Mouse (Mus musculus): ENCODE data around the gene Hs6st3. TPM values are rescaled to one million over a fixed set of nuclear protein-coding genes. Genes with fewer than 3 reads are reported as not detected.

Hs6st3 gene
- total RNA-seq, 2 experiments from 2014 or later: 61.7 to 71.9 TPM

- H3K27ac ChIP-seq: no peak overlapping the region
- intact Hi-C loops (cut with DNase I): no loop called here
- no peak for DNase-seq (ENCODE audit: extremely low spot score in 1 of 2, low spot score in 2 of 2)
- no peak for TF ChIP-seq CTCF (IDR thresholded peaks at IDR 0.05)
- H3K4me3 ChIP-seq: no peak overlapping the region
Measured at GRCm38 (mm10) chr14:119367866-119368425, 229.8 kb downstream of the Hs6st3 start.

DNA sequence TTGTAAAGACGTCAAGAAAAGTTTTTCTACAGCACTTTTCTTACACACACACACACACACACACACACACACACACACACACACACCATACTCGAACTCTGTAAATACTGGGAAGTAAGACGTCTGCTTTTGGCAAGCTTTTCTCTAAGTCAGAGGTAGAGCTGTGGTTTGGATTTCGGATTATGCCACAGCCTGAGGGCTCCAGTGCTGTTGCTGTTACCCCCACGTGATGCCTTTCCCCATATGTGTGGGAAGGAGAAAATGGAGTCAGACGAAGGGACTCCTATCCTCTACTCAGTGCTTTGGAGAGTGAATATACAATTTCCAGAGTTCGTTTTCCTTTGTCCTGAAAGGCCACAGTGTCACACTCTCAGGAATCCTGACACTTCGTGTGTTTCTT is 231.1 kb downstream of the Hs6st3 start:
- H3K27ac ChIP-seq: no peak overlapping the region
- no peak for TF ChIP-seq CTCF (IDR thresholded peaks at IDR 0.05)
- intact Hi-C loops (cut with DNase I): no loop called here
- H3K4me3 ChIP-seq: no peak overlapping the region
- no peak for DNase-seq (ENCODE audit: extremely low spot score in 1 of 2, low spot score in 2 of 2)

- H3K4me3 ChIP-seq: no peak overlapping the region
- intact Hi-C loops (cut with DNase I): no loop called here
- no peak for DNase-seq (ENCODE audit: extremely low spot score in 1 of 2, low spot score in 2 of 2)
- no peak for TF ChIP-seq CTCF (IDR thresholded peaks at IDR 0.05)
- no peak overlapping the region for H3K27ac ChIP-seq
Measured at GRCm38 (mm10) chr14:119370013-119370412, 231.9 kb downstream of the Hs6st3 start.

- no peak for DNase-seq (ENCODE audit: extremely low spot score in 1 of 2, low spot score in 2 of 2)
- Histone ChIP-seq H3K4me3 (no peak overlapping the region), H3K27ac (no peak overlapping the region)
- no peak for TF ChIP-seq CTCF (IDR thresholded peaks at IDR 0.05)
- intact Hi-C loops (cut with DNase I): no loop called here
Measured at GRCm38 (mm10) chr14:119379303-119379702, 241.2 kb downstream of the Hs6st3 start.

DNA sequence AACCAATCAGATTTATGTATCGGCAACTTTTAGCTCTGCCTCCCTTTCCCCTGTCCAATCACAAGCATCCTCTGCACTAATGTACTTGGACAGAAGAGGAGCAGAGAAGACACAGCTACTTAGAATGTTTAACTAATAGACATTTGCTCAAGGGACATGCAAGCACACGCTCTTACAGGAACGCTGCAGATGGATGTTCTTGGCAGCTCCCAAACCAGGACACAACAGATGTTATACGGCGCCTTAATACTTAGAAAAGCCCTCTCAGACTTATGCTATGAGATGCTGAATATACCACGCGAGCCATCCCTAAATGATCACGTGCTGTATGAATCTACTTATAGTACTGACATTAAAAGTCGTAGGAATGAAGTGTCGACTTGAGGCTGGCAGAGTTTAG is 263.5 kb downstream of the Hs6st3 start:
- no peak overlapping the region for H3K4me3 ChIP-seq
- no peak for TF ChIP-seq CTCF (IDR thresholded peaks at IDR 0.05)
- DNase-seq (ENCODE audit: extremely low spot score in 1 of 2, low spot score in 2 of 2): no peak
- intact Hi-C loops (cut with DNase I): no loop called here
- H3K27ac ChIP-seq: no peak overlapping the region

DNA sequence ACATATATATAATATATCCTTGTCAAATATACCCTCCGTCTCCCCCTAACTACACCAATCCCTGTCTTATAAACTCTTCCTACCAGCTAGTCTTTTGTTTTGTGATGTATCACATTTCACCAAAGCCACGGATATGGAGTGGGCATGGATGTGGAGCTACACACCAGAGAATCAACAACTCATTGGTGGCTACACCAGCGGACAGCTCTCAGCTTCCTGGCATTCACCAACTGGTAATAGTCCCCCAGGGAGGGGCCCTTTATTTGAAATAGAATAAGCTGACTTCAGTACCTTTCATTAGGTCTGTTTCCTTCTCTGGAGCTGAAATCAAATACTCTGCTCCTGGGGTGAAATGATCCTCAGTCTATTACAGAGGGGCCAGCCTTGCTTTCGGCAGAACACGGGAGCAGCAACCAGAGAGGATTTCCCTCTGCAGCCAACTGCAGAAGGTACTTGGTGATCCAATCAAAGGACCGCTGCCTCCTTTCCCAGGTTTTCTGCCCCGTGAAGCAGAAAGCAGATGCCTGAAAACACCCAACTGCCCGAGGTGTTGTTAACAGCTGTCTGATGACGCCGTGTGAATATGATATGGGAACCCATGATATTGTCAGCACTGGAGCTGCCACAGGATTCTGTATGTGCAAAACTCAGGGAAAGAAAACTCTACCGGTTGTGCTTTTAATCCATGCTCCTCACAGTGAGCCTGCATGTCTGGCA is 271.4 kb downstream of the Hs6st3 start:
- DNase-seq (ENCODE audit: extremely low spot score in 1 of 2, low spot score in 2 of 2): no peak
- H3K27ac ChIP-seq: no peak overlapping the region
- no peak for TF ChIP-seq CTCF (IDR thresholded peaks at IDR 0.05)
- intact Hi-C loops (cut with DNase I): no loop called here
- H3K4me3 ChIP-seq: no peak overlapping the region

- no peak for DNase-seq (ENCODE audit: extremely low spot score in 1 of 2, low spot score in 2 of 2)
- TF ChIP-seq CTCF (IDR thresholded peaks at IDR 0.05): no peak
- Histone ChIP-seq H3K4me3 (no peak overlapping the region), H3K27ac (no peak overlapping the region)
- intact Hi-C loops (cut with DNase I): no loop called here
Measured at GRCm38 (mm10) chr14:119422894-119423293, 284.8 kb downstream of the Hs6st3 start.

DNA sequence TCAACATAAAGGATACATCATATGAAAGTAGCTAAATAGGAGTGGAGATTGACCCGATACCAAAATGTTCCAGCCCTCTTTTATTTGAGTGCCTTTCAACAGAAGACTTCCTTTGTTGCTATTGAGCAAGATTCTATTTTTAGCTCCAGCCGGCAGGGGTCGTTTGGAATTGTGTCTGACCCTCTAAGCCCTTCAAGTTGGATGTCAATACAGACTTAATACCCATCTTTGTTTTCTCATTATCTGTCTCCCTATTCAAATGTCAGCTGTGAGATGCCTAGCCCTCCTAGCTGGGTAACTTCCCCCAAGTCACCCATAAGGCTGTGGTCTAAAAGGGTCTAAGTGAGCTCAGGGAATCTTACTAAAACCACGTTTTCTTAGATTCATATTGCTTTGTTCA is 312.3 kb downstream of the Hs6st3 start:
- intact Hi-C loops (cut with DNase I): no loop called here
- no peak for TF ChIP-seq CTCF (IDR thresholded peaks at IDR 0.05)
- DNase-seq (ENCODE audit: extremely low spot score in 1 of 2, low spot score in 2 of 2): no peak
- Histone ChIP-seq H3K27ac (no peak overlapping the region), H3K4me3 (no peak overlapping the region)

DNA sequence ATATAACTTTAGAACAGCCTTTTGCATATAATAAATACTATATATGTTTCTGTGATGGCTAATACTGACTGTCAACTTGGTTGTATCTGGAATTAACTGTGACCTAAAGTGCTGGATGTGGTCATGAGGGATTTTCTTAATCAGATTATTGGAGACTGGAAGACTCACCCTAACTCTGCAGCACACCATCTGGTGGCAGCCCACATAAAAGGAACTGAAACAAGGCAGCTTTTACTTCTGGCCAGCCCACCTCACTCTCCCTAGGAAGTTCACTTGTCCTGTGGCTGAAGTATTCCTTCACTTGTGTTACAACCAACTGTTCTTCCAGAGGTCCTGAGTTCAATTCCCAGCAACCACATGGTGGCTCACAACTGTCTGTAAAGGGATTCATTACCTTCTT is 313.5 kb downstream of the Hs6st3 start:
- TF ChIP-seq CTCF (IDR thresholded peaks at IDR 0.05): no peak
- DNase-seq (ENCODE audit: extremely low spot score in 1 of 2, low spot score in 2 of 2): no peak
- intact Hi-C loops (cut with DNase I): no loop called here

DNA sequence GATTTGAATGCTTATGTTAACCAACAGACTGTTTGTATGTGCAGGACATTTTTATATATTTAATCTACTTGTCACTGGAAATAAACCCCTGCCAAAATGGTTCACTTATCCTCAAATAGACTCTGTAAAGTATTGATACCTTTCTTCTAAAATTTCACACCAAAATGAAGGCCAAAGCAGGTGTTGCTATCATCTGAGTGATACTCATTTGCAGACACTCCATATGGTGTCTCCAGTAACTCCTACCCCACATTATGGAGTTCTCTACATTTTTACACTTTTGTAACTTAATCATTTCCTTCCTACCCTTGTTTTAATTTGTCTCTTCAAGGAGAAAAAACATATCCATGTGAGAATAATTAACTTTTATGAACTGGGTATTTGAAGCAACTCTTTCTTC is 314.2 kb downstream of the Hs6st3 start:
- no peak overlapping the region for H3K27ac ChIP-seq
- intact Hi-C loops (cut with DNase I): no loop called here
- DNase-seq (ENCODE audit: extremely low spot score in 1 of 2, low spot score in 2 of 2): no peak
- no peak overlapping the region for H3K4me3 ChIP-seq
- no peak for TF ChIP-seq CTCF (IDR thresholded peaks at IDR 0.05)

More for the DNA sequence above, 313.5 kb downstream of the Hs6st3 start:
- no peak overlapping the region for H3K4me3 ChIP-seq
- no peak overlapping the region for H3K27ac ChIP-seq

DNA sequence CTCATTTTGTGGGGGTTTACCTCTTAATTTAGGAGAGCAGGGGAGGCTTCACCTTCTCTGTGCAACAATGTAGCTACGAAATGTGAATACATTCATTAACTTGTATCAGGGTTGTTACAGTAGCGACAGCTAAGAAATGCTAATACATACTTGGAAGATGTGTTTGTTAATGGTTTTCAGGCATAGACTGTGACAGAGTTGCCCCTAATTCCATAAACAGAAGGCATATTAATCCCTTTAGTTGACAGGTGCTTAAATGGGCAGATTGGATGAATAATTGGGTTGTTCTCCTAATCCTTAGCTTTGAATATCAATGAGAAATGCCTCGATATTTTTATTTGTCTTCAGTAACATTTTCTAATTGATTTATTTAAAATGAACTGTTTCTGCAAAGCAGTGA is 314.7 kb downstream of the Hs6st3 start:
- TF ChIP-seq CTCF (IDR thresholded peaks at IDR 0.05): no peak
- Histone ChIP-seq H3K27ac (no peak overlapping the region), H3K4me3 (no peak overlapping the region)
- no peak for DNase-seq (ENCODE audit: extremely low spot score in 1 of 2, low spot score in 2 of 2)
- intact Hi-C loops (cut with DNase I): no loop called here

DNA sequence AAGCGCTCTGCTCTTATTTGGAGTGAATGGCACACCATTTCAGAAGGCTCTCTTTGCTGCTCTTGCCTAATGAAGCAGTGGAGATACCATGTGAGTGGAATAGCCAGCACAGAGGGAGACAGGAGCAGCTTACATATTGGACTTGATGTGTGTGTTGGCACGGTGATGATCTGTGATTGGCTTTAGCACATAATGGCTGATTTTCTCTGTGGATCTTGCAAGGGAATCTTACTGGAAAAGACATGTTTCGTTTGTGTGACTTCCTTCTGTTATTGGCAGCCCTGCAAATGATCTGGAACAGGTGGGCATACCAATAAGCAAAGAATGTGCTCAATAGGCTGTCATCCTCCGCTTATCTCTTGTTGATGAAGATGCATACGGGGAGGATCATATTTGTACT is 326.2 kb downstream of the Hs6st3 start:
- Histone ChIP-seq H3K27ac (no peak overlapping the region; the same call in 1 of the 2 replicates), H3K4me3 (no peak overlapping the region)
- intact Hi-C loops (cut with DNase I): no loop called here
- DNase-seq (ENCODE audit: extremely low spot score in 1 of 2, low spot score in 2 of 2): no peak
- no peak for TF ChIP-seq CTCF (IDR thresholded peaks at IDR 0.05)

GRCm38 (mm10) chr14:119464883-119465282 is 326.7 kb downstream of the Hs6st3 start:
- intact Hi-C loops (cut with DNase I): loop anchor here (5.0 kb wide), 1 partner anchor 332 kb away; no protein-coding TSS in a partner anchor
- Histone ChIP-seq H3K27ac (no peak overlapping the region; the same call in 1 of the 2 replicates), H3K4me3 (no peak overlapping the region)
- TF ChIP-seq CTCF (IDR thresholded peaks at IDR 0.05): no peak
- no peak for DNase-seq (ENCODE audit: extremely low spot score in 1 of 2, low spot score in 2 of 2)
